Mouse (Mus musculus) myocyte (in vitro differentiated cells): Measurements from ENCODE around the gene Ephx1. TPM values are rescaled to one million over a fixed set of nuclear protein-coding genes. Genes with fewer than 3 reads are reported as not detected.

Experiments used
- H3K27me3 ChIP-seq: one replicate; pipeline ENCODE4 v1.6.1; 2011; ENCODE audit not compliant: control insufficient read depth, insufficient read depth, insufficient read length
- H3K36me3 ChIP-seq: one replicate; pipeline ENCODE4 v1.6.1; 2011; ENCODE audit not compliant: control insufficient read depth, insufficient read depth
- H3K4me2 ChIP-seq: one replicate; pipeline ENCODE4 v1.6.1; 2011; ENCODE audit warnings: low read depth, control low read depth
- H3K4me3 ChIP-seq: one replicate; pipeline ENCODE4 v1.5.1; 2011; ENCODE audit warnings: mild to moderate bottlenecking, control low read depth, moderate library complexity
- H3K79me2 ChIP-seq: one replicate; pipeline ENCODE4 v1.6.1; 2011; ENCODE audit not compliant: control insufficient read depth, insufficient read depth
- H3ac ChIP-seq: one replicate; pipeline ENCODE4 v1.6.1; 2011; ENCODE audit not compliant: control insufficient read depth, insufficient read length
- CEBPB ChIP-seq: IDR thresholded peaks from 2 replicates; pipeline ENCODE4 v1.6.1; 2011; ENCODE audit warnings: mild to moderate bottlenecking, moderate library complexity; ENCODE audit not compliant: poor library complexity, insufficient read depth, severe bottlenecking
- E2F4 ChIP-seq: IDR thresholded peaks from one replicate; pipeline ENCODE4 v1.6.1; 2011; ENCODE audit warnings: mild to moderate bottlenecking, control low read depth, moderate library complexity; ENCODE audit not compliant: insufficient read depth
- MAX ChIP-seq: IDR thresholded peaks from one replicate; pipeline ENCODE4 v1.6.1; 2011; ENCODE audit warnings: low read depth, mild to moderate bottlenecking, control low read depth
- MYOD1 ChIP-seq, 3 experiments: IDR thresholded peaks; one replicate each; pipeline ENCODE4 v1.6.1; 2011; ENCODE audit warnings: control low read depth in 2 of 3, low read depth in 2 of 3, mild to moderate bottlenecking in 2 of 3, moderate library complexity in 1 of 3; ENCODE audit not compliant: insufficient read length in 2 of 3, control insufficient read depth in 1 of 3
- MYOG ChIP-seq, 3 experiments: IDR thresholded peaks; one replicate each; pipeline ENCODE4 v1.6.1; 2011; ENCODE audit warnings: control low read depth in 2 of 3, low read depth in 2 of 3, mild to moderate bottlenecking in 2 of 3; ENCODE audit not compliant: insufficient read length in 2 of 3, control insufficient read depth in 1 of 3, insufficient read depth in 1 of 3
- POLR2A ChIP-seq: IDR thresholded peaks from one replicate; pipeline ENCODE4 v1.6.1; 2011; ENCODE audit warnings: low read depth, mild to moderate bottlenecking, control low read depth, moderate library complexity; ENCODE audit not compliant: insufficient read length
- POLR2AphosphoS2 ChIP-seq: IDR thresholded peaks from one replicate; pipeline ENCODE4 v1.6.1; 2011; ENCODE audit warnings: low read depth, control low read depth; ENCODE audit not compliant: insufficient read length
- REST ChIP-seq: IDR thresholded peaks from one replicate; pipeline ENCODE4 v1.6.1; 2011; ENCODE audit warnings: mild to moderate bottlenecking, control low read depth, moderate library complexity; ENCODE audit not compliant: insufficient read depth, insufficient read length
- SRF ChIP-seq: IDR thresholded peaks from one replicate; pipeline ENCODE4 v1.6.1; 2011; ENCODE audit warnings: low read depth; ENCODE audit not compliant: control insufficient read depth, insufficient read length
- TCF12 ChIP-seq: IDR thresholded peaks from one replicate; pipeline ENCODE4 v1.6.1; 2011; ENCODE audit warnings: mild to moderate bottlenecking, control low read depth; ENCODE audit not compliant: poor library complexity, insufficient read depth, severe bottlenecking
- TCF3 ChIP-seq: IDR thresholded peaks from one replicate; pipeline ENCODE4 v1.6.1; 2011; ENCODE audit warnings: low read depth, control low read depth; ENCODE audit not compliant: insufficient read length
- USF1 ChIP-seq: IDR thresholded peaks from one replicate; pipeline ENCODE4 v1.6.1; 2011; ENCODE audit warnings: low read depth, mild to moderate bottlenecking, control low read depth, moderate library complexity
- polyA plus RNA-seq: library from polyadenylated mRNA; unstranded; fragments of >200 nt; fragmentation: generic; extraction: Trizol; gene quantifications from one replicate; pipeline ENCODE4 v1.2.1, GENCODE M21; 2012; ENCODE audit warnings: missing spikeins

The Ephx1 gene
- polyA plus RNA-seq, 1 experiment: 116 TPM

DNA sequence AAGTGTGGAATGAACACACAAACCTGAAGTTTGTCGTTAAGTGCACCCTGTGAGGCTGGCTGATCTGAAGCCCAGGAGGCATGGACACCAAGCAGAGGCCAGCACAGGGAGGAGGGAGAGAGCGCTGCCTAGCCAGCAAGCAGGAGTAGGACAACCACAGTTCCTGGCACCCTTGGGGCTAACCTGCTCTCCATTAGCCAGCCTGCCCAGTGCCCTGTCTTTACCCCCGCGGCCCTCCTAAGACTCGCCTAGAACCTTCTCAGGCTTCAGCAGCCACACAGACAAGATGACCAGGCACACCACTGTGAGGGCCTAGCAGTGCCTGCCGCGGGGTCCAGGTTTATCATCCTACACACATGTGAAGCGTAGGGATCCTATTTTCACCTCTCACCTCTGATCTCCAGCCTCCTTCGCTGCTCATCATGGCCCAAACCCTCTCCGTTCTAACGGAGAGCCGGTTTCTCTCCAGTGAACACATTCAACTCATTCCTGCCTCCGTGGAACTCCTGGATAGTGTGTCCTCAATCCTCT lies 2.7 kb downstream of the Ephx1 start:
- H3K79me2 ChIP-seq: no peaks in the 10 kb centered on the region
- TF ChIP-seq POLR2AphosphoS2: no peak
- no peak for TF ChIP-seq TCF3
- no peak for TF ChIP-seq USF1
- no peak for TF ChIP-seq TCF12
- TF ChIP-seq MYOD1 (IDR thresholded peaks at IDR 0.05; ENCODE audit: control insufficient read depth in 1 of 3, insufficient read length in 2 of 3, low read depth in 2 of 3): no peak
- no peak for TF ChIP-seq MAX
- TF ChIP-seq POLR2A: no peak
- TF ChIP-seq REST: no peak
- no peak for TF ChIP-seq SRF
- no peak for TF ChIP-seq E2F4
- no peak for TF ChIP-seq CEBPB
- TF ChIP-seq MYOG (IDR thresholded peaks at IDR 0.05; ENCODE audit: control insufficient read depth in 1 of 3, insufficient read depth in 1 of 3, insufficient read length in 2 of 3, low read depth in 2 of 3): no peak
- H3ac ChIP-seq: no peak overlapping the region
- H3K36me3 ChIP-seq: no peaks in the 10 kb centered on the region
- no peak overlapping the region for H3K4me2 ChIP-seq
- no peaks in the 10 kb centered on the region for H3K27me3 ChIP-seq
- H3K4me3 ChIP-seq: peak overlapping the region; percentile 38

DNA sequence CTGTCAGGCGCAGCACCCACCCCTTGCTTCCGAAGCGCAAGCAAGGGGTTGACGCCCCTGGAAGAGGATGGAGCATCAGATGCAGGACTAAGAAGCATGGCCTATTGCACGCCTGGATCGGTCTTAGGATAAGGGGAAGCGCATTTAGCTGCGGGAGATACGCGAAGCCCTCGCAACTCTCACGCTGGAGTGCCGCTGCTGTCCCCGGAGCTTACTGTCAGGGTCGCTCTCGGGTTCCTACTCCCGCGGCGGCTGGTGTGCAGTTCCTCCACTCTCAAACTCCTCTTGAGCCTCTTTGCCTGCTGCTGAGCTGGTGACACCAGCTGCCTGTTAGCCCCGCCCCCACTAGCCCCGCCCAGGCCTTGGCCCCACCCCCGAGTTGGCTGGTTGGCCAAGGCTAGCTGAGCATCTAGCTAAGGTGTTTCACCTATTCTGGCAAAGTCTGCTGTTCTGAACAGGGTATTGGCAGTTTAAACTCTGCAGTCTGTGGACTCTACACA lies 3.4 kb downstream of the Ephx1 start:
- Histone ChIP-seq H3ac (no peak overlapping the region), H3K4me3 (peak overlapping the region; percentile 38), H3K79me2 (no peaks in the 10 kb centered on the region), H3K27me3 (no peaks in the 10 kb centered on the region), H3K36me3 (no peaks in the 10 kb centered on the region), H3K4me2 (peak overlapping the region; percentile 96)
- TF ChIP-seq TCF12 (no peak), POLR2AphosphoS2 (peak; percentile 82), POLR2A (peak; percentile 80)

DNA sequence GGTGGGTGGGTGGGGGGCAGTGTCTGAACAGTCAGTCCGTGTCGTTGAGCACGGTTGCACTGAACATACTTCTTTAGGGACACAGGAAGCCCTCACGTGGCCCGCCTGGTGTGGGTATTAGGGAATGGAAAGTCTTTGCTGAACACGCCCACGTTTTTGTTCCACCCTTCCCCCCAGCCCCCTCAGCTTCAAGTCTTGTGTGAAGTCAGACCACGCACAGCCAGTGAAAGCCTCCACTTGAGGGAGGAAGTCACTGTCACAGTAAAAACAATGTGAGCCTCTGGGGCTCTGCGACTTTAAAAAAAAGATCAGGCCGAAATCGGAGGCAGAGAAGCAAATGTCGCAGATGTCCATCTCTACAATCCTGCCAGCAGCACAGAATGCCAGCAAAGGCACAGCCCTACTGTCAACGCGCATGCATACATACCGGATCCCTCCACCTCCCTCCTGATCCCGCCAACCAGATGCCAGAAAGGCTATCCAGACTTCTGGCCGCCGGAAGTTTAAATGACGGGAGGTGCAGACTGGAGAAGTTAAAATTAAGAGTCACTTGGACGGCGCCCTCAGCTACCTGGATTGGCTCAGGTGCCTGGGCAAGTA lies 4.1 kb downstream of the Ephx1 start:
- no peak overlapping the region for H3ac ChIP-seq
- H3K4me3 ChIP-seq: peak overlapping the region; percentile 38
- H3K27me3 ChIP-seq: no peaks in the 10 kb centered on the region
- no peaks in the 10 kb centered on the region for H3K36me3 ChIP-seq
- peak overlapping the region; percentile 96 for H3K4me2 ChIP-seq
- H3K79me2 ChIP-seq: no peaks in the 10 kb centered on the region
- TF ChIP-seq REST (no peak), POLR2AphosphoS2 (peak; percentile 30), MAX (peak; percentile 15), TCF12 (no peak), E2F4 (peak; percentile 52), SRF (no peak), POLR2A (peak; percentile 59), USF1 (peak; percentile 75), MYOG (IDR thresholded peaks at IDR 0.05; ENCODE audit: control insufficient read depth in 1 of 3, insufficient read depth in 1 of 3, insufficient read length in 2 of 3, low read depth in 2 of 3) (no peak), TCF3 (no peak), MYOD1 (IDR thresholded peaks at IDR 0.05; ENCODE audit: control insufficient read depth in 1 of 3, insufficient read length in 2 of 3, low read depth in 2 of 3) (no peak), CEBPB (no peak)

DNA sequence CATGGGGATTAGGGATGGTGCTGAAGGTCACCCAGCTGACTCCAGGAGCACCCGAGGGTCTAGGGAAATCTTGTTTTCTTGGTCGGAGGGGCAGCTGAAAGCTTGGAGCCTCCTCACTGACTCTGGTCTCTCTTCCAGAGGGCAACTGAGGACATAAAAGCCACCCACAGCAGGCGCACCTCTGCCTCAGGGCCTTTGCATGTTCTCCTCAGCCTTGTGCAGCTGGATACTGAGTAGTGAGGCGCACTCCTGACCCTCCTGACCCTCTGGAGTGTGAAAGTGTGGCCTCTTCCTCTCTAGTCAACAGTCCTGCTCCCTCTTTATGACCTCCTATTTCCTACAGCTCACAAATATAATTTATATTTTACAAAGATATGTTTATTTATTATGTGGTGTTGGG lies 4.7 kb downstream of the Ephx1 start:
- Histone ChIP-seq H3K4me3 (peak overlapping the region; percentile 38), H3K79me2 (no peaks in the 10 kb centered on the region), H3K4me2 (peak overlapping the region; percentile 96), H3K36me3 (no peaks in the 10 kb centered on the region), H3K27me3 (no peaks in the 10 kb centered on the region), H3ac (no peak overlapping the region)
- TF ChIP-seq POLR2A (no peak), MYOD1 (IDR thresholded peaks at IDR 0.05; ENCODE audit: control insufficient read depth in 1 of 3, insufficient read length in 2 of 3, low read depth in 2 of 3) (no peak), TCF12 (no peak), USF1 (no peak), CEBPB (no peak)

DNA sequence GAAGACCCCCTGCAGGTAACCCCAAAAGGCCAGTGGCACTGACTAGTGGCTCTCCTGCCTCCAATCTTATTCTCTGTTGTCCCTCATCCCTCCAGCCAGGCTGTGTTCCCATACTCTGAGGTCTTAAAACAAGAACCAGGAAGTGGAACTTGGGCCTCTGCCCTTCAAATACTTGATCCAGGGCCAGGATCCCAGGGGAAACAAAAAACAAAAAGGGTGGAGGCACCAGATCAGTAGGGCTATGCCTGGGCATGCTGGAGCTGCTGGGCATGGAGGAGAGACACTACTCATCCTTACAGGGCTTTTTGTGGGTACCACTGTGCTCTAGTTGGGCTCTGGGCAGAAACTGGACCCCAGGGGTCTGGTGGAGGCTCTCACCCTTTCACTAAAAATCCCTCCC lies 5.1 kb downstream of the Ephx1 start:
- Histone ChIP-seq H3K27me3 (no peaks in the 10 kb centered on the region), H3K4me2 (peak overlapping the region; percentile 96), H3K36me3 (no peaks in the 10 kb centered on the region), H3K4me3 (peak overlapping the region; percentile 38), H3ac (no peak overlapping the region), H3K79me2 (no peaks in the 10 kb centered on the region)
- TF ChIP-seq TCF3: no peak
- no peak for TF ChIP-seq CEBPB
- no peak for TF ChIP-seq MAX
- no peak for TF ChIP-seq POLR2A
- TF ChIP-seq TCF12: no peak
- TF ChIP-seq SRF: no peak
- no peak for TF ChIP-seq REST
- no peak for TF ChIP-seq MYOD1 (IDR thresholded peaks at IDR 0.05; ENCODE audit: control insufficient read depth in 1 of 3, insufficient read length in 2 of 3, low read depth in 2 of 3)
- no peak for TF ChIP-seq E2F4
